Mouse (Mus musculus): Measurements from ENCODE around the gene Hjurp.

Gene Hjurp

DNA sequence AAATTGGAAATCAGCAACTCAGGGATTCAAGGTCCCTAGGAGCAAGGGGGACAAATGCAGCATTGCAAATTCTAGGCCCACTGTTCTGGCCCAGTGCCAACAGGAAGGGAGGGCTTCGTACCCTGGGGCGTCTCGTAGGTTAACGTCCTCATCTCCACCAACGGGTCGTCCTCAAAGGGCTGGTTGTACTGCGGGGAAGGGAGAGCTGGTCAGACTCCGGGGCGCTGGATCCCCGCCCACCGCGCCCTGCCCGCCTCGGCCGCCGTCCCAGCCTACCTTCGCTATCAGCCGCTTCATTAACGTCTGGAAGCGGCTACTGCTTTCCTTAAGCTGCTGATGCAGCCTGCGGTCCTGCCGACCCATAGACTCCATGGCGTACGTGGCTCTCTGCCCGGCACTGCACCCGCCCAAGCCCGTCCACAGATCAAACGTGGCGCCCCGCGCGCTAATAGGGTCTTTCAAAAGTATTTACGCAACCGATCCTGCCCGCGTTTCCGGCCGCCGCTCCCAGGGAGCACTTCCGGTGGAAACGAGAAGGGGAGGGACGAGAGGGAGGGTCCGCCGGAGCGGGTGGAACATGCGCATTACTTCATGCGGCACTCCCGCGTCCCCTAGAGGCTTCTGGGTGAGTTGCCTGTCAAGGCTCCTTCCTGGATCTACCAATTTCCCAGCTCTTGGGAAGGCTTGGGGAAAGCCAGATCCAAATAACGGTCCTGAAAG lies at the start of gene Hjurp, which contains the start of gene Trpm8:
Gene Hjurp, minus strand, starts transcription at position 536 of the 720 bp plus-strand sequence.
Gene Trpm8, plus strand, starts transcription at position 564 of the 720 bp plus-strand sequence.
- peak; percentile 100 for DNase-seq (ENCODE audit: inconsistent ontology term)

DNA sequence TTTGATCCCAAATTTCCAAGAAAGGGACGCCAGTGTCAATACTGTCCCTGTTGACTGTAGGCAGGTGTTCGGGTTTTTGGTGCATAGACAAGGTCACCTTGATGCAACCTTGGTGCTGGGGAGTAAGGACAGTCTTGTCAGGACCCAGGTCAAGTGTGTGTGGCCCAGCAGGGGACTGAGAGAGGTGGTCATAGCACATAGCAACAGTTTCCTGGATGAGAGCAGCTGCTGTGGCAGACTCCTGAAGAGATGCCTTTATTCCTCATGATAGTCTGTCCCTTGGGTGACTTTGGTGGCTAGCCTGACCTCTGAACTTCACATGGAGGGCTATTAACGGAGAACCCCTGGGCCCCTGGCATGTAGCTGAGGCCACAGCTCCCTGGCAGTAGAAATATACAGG lies 45.7 kb upstream of the Hjurp start:
- DNase-seq (ENCODE audit: inconsistent ontology term) = no peak

DNA sequence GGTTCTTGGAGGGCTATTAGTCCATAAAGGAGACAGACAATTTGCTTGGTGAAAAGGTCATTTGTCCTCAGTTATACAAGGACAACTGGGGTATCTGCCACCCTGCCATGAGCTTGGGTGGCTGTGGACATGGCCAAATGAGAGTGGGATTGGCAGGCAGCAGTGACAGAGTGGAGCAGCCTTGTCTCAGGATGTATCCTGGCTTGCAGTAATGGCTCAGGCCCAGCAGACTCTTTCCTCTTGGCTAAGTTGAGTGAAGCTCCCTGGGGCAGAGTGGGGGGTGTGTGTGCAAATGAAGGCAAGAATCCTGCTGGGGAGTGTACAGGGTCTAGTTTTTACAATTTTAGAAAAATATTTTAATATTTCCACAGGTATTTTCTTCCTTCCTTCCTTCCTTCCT lies 44.7 kb upstream of the Hjurp start:
- DNase-seq (ENCODE audit: inconsistent ontology term) = no peak

DNA sequence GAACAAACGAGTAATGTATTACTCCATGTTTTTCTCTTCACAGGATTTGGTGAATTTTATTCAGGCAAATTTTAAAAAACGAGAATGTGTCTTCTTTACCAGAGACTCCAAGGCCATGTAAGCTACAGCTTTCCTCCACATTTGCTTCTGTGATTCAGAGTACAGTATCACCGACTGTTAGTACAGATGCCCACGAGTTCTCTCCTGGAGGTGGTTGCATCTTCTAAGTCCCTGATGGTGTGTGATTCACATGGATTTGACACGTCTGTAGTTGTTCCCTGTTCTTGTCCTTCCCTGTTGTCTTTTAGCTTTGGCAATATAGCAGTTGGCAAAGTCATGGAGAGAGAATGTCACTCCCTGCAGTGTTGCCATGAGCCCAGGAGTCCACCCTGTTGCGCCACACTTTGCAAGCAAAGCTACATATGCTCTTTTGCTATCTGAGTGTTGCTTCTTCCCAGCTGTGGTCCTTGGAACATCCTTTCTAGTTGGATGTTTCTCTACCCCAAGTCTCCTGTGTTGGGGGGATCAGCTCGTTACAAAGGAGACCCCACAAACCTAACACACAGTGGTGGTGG lies 43.5 kb upstream of the Hjurp start:
- no peak for DNase-seq (ENCODE audit: inconsistent ontology term)

DNA sequence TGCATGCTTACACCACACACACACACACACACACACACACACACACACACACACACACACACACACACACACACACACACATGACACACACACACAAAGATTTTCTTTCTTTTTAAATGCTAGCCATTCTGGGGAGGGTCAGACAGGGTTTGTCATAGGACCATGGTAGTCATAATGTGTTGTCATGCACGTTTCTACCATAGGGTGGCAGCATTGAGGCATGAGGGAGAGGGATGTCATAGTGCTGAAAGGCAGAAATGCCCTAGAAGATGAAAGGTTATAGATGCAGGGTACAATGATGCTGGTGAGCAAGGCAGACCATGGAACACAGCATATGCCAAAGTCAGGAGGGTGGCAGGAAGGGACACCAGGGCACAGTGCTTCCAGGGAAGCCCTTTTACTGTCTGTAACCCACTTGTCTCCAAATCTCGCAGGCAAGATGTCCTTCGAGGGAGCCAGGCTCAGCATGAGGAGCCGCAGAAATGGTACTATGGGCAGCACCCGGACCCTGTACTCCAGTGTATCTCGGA lies 41.2 kb upstream of the Hjurp start:
- no peak for DNase-seq (ENCODE audit: inconsistent ontology term)

DNA sequence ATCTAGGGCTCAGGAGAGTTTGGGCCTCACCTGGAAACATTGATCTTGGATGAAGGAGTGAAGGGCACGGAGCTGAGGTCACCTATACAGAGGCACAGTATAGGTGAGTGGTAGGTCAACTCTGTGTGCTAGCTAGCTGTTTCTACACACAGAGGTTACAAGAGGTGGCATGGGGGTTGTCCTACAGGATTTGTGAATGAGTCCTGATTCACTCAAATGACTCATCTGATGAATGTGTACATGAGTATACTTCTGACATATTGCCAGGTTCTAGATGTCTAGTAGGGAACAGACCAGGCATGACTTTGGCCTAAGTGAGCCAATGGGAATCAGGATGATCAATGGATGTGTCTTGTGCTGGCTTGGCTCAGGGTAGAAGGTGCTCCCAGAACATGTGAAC lies 39.8 kb upstream of the Hjurp start:
- no peak for DNase-seq (ENCODE audit: inconsistent ontology term)

DNA sequence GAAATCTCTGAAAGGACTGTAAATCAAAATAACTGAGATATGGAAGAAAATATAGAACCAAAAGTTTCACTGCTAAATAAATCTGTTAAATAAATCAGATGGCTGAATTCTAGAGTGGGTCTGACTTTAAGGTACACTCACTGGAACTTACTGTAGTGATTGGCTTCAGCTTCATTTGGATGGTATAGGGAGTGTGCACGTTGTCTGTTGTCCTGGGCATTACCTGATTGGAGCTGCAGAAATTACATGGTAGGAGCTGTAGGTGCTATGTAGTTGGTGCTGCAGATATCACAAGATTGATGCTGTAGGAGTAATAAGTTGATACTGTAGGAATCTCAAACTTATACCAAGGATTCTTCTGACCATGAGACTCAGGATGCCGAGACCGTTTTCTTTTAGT lies 32.9 kb upstream of the Hjurp start:
- no peak for DNase-seq (ENCODE audit: inconsistent ontology term)

DNA sequence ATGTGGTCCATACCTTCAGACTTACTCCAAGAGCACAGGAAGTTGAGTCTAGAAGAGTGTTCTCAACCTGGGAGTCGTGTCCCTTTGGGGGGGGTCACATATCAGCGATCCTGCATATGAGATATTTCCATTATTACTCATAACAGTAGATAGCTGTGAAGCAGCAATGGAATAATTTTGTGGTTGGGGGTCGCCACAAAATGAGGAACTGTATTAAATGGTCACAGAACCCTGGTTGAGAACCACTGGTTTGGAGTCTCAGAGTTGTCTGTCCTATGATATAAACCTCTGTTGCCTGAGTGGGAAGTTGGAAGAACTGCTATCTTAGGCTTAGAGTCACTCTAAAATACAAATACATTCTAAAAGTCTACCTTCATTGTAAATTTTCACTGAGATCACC lies 32.5 kb upstream of the Hjurp start:
- DNase-seq (ENCODE audit: inconsistent ontology term) = no peak

DNA sequence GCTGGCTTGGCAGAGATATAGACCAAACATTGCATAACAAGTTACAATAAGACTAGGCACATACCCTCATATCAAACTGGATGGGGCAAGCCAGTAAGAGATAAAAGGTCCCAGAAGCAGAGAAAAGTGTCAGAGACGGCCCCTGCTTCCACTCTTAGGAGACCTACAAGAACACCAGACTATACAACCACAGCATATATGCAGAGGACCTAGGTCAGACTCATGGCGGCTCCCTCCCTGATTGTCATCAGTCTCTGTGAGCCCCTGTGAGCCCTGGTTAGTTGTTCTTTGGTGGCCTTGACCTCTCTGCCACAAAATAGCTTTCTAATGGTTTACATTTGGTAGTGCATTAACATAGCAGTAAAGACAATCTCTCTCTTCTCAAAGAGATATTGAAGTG lies 31.6 kb upstream of the Hjurp start:
- no peak for DNase-seq (ENCODE audit: inconsistent ontology term)

DNA sequence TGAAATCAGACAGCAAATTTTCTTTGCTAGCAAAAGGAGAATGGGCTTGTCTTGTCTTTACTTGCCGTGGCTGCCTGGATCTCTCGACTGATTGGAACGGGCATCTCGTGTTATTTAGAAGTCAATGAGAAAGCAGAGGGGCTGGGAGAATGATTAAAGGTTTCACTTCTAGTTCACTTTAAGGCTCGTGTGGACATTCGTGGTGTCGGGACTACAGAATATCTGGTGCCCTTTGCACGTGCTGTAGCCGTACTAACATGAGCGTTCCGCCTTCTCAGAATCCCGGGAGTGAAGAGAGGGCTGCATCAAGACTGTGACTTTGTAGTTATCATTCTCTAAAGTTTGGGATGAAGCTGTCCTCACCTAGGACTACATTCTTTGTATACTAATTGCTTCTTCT lies 29.7 kb upstream of the Hjurp start:
- DNase-seq (ENCODE audit: inconsistent ontology term) = no peak

DNA sequence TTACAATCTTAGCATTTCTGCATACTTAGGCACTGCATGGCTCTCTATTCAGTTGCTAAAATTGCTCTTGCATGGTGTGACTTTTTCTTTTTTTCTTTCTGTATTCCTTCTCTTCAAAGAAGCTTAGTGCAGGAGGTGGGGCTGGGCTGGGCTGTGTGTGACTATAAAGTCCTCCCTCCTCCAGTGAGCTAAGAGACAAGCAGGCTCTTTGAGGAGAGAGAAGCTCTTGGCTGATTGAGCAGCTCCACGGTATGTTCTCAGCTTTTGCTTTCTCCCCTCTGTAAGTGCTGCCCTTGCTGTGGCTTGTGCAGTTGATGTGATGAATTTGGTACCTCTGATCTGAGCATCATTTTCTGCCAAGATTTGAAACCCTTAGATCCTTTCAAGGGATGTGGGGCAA lies 29.1 kb upstream of the Hjurp start:
- peak; percentile 17 for DNase-seq (ENCODE audit: inconsistent ontology term)

DNA sequence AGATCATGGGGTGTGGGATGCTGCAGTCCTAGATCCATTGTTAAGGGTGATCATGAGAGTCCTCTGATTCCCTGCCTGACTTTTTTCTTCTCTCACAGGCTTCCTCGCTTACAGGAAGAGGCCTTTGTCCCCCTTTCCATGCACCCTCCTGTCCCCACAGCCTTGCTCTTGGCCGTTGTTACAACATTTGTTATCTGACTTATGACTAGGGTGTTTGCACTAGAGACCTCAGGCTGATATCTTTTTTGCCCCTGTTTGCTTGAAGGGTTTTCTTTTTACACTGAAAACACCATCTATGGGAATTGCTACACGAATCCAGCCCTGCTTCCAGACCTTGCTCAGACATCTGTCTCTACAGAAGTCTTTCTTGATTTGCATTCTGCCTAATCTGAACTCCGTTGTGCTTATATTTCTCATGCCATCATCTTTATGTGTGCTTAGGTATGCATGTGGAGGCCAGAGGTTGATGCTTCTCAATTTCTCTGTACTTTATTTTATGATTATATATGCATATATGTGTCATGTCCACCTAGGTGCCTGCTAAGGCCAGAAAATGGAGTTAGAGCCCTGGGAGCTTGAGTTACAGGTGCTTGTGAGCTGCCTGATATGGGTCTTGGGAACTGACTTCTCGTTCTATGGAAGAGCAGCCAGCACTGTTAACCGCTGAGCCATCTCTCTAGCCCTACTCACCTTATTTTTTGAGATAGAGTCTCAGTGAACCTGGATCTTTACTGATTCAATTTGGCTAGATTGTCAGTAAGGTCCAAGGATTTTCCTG lies 27.8 kb upstream of the Hjurp start:
- DNase-seq (ENCODE audit: inconsistent ontology term) = no peak

DNA sequence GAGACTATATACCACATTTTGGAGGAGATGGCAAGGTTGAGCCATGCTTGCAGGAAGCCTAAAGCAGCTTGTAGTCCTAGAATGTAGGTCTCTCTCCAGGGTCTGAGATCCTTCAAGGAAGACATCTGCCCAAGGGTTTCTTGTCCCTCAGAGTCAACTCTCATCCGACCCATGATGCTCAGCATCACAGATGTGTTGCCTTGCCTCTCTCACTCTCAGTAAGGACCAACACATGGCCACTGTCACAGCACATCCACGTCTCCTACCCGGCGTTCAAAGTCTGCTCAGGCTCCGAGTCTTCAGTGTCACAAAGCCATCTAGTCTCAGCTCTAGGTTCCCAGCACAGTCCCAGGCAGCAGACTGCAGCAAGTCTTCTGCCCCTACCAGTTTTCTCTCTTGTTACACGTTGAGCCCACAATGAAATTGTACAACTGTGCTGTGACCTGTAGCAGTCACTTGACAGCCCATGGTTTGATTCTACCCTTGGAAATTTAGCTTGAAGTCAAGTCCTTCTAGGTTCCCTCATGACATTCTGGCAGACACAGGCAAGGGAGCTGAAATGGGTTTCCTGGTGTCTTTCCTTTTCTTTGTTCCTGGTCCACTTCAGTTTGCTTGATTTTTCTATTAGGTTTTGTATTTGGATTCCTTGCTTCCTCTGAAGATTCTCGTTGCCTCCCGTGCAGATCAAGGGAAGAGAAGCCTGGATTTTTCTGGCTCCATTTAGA lies 27.0 kb upstream of the Hjurp start:
- DNase-seq (ENCODE audit: inconsistent ontology term) = peak; percentile 4

DNA sequence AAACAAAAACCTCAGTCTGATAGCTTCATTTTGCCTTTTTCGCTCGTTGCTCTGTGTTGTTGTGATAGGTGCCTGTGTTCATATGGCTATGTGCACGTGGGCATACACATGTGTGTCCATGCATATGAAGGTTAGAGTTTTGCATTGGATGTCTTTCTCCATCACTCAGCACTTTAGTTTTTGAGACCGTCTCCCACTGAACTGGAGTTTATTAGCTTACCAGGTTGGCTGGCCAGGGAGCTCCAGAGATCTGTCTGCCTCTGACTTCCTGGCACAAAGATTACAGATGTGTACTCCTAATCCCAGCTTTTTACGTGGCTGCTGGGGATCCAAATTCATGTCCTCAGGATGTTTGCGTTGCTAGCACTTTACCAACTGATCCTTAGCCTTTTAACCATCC lies 26.3 kb upstream of the Hjurp start:
- DNase-seq (ENCODE audit: inconsistent ontology term) = no peak

DNA sequence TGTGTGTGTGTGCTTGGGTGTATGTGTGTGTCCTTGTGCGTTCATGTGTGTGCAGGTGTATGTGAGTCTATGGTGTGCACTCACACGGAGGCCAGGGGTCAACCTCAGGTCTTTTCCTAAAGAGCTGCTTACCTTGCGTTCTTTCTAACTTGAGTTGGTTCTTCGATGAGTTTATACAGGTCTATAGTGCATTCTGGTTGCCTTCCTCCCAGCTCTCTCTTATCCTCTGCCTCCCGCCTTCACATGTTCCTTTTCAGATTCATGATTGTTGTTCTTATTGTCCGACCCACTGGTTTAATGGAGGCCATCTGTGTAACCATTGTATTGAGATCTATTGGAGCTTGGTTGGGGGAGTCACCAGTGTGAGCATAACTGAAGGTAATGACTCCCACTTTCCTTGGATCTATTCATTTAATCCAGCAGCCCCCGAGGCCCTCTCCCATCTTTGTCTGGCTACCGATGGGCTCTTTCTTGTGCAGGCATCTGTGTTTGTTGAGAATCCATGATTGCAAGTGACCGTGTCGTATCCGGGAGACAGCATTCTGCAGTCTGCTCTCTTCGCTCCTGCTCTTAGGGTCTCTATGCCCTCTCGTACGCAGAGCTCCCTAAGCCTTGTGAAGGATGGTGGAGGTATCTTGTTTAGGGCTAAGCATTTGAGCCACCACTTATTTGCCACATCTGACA lies 24.8 kb upstream of the Hjurp start:
- peak; percentile 4 for DNase-seq (ENCODE audit: inconsistent ontology term)

DNA sequence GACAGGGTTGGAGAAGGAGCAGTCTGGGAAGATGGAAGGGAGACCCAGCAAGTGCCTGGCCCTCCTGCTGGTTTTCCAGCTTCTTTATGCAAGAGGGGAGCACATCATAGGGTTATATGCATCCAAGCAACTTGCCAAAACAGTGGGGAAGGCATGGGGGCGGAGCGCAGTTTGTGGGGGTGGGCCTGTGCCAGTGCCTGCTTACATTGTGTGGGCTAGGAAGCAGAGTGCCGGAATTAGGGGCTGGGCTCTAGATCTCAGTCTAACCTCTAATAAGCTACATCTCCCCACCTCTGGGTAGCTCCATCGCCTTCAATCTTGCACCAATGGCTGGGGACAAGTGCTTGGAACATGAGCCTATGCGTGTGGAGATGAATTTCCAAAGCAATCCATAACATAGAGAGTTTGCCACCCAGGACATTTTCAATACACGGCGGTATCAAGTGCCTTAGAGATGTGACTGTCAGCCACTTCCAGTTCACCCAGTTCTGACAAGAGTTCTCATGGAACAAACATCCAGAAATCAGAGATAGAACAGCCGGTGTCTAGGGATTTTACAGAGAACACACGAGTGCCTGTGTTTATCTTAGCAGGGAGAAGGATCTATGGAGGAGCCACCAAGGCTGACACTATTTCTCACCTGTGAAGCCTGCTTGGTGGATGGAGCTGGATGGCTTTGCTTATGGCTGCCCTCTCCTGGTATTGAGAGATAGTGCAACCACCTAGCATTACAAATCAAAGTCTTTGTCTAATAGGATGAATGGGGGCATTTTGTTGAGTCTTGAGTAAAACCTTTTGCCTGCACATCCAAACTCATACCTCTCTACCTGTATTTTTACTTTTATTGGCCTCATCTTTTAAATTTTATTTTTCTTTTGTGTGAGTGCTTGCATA lies 23.9 kb upstream of the Hjurp start:
- DNase-seq (ENCODE audit: inconsistent ontology term) = peak; percentile 24

DNA sequence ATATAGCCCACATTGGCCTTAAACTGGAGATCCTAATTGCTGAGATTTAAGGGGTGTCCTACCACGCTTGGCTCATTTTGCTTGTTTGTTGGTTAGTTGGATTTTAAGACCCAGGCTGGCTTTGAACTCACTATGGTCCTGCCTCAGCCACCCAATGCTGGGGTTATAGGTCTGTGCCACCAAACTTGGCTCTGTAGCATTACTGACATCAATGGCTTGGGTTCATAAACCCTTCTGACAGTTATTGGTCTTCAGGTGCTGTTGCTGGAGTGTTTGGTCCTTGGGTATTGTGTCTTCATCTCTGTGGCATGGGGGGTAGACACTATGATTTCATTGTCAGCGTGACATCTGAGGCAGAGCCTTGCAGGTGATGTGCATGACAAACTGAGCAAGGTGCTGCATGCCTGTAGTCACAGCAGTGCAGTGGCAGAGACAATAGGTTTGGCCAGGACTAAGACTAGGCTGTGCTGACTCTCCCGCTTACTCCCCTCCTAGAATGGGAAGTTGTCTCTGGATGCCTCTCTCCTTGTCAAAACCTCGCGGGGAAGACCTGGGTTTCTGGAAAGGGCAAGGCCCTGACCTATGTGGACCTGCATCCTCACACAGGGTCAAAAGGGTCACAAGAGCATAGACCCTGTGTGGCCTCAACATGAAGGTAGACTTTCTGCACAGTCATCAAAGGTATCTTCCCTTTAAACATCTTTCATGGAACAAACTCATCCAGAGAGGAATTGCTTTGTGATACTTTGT lies 23.0 kb upstream of the Hjurp start:
- DNase-seq (ENCODE audit: inconsistent ontology term) = peak; percentile 3

DNA sequence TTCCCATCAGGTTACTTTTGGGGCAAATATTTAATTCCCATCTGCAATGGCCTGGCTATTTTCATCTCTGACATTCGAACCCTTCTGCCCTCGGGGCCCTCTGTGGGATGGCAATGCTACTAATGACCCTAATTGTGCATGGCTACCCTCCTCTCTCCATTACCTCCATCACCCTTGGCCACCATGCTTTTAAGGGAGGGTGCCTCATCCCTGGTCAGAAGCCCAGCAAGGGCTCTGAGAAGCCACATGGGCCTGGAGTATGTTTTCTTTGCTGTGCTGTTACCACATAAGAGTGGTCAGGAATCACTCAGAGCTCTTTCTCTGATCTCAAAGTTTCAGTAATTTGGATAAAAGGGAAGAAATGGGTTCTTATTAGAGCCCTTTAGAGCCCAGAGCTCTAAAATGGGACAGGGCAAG lies 22.1 kb upstream of the Hjurp start:
- peak; percentile 1 for DNase-seq (ENCODE audit: inconsistent ontology term)

DNA sequence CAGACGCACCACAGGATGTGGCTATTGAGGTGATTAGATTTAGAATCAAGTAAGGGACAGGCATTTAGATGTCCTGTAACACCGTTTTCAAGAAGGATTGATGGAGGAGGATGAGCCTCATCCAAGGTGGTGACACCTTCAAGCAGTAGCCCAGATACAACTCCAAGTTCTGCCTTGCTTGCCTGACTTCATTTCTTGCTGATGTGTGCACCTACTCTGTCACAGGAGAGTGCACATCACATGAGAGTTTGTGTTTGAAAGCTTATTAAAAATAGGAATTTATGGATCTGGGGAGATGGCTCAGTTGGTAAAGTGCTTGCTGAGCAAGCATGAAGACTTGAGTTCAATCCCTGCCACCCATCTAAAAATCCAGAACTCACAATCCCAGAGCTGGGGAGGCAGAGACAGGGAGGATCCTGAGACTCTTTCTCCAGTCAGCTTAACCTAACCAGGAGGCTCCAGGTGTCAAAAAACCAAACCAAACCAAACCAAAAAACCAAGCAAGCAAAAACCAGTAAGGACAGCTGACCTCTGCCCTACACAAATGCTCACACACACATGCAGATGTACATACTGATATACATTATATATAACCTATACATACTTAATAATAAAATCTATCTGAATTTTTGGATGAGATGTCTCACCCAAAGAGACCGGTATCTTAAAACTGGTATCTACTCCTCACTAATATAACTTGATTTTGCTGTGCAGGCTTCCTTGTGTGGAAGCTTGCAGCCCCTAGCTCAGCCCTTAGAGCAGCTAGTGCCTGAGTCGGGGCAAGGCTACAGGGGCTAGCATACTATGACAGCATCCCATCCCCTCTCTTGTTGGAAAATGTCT lies 21.5 kb upstream of the Hjurp start:
- no peak for DNase-seq (ENCODE audit: inconsistent ontology term)
